ENCODE assay signal across 10 mouse cellular contexts in genomic region chr9:35166798-35167635, GRCm38 (mm10). TPM values are rescaled to one million over a fixed set of nuclear protein-coding genes. Genes with fewer than 3 reads are reported as not detected.
DNase-seq lines count a peak whose midpoint lies in the region; ATAC-seq lines count a peak whose summit lies in the region.
"Had no signal": no experiment of that assay in that cellular context is flagged by ENCODE, and none has a peak within 500 bp of the region (broad histone marks: within the 10 kb centered on the region; RNA-seq: fewer than 3 reads in every experiment).

No protein-coding gene starts in this region.

- no peak overlapping the region for H3K4me3 ChIP-seq in neural tube, embryonic 12.5 days
- no peak overlapping the region for H3K4me3 ChIP-seq in hindbrain, embryonic 15.5 days
- no peak overlapping the region for H3K4me3 ChIP-seq in liver, embryonic 13.5 days (replicated peaks)

- no peak overlapping the region for H3K9ac ChIP-seq in neural tube, embryonic 12.5 days
- no peak overlapping the region for H3K9ac ChIP-seq in hindbrain, embryonic 15.5 days
- H3K9ac ChIP-seq in liver, embryonic 13.5 days, result no peak overlapping the region

- H3K9me3 ChIP-seq in neural tube, embryonic 12.5 days, result no peaks in the 10 kb centered on the region
- no peaks in the 10 kb centered on the region for H3K9me3 ChIP-seq in hindbrain, embryonic 15.5 days
- H3K9me3 ChIP-seq in liver, embryonic 13.5 days (replicated peaks), result no peaks in the 10 kb centered on the region

- H3K27me3 ChIP-seq in neural tube, embryonic 12.5 days (replicated peaks), result no peaks in the 10 kb centered on the region
- no peaks in the 10 kb centered on the region for H3K27me3 ChIP-seq in hindbrain, embryonic 15.5 days
- no peaks in the 10 kb centered on the region for H3K27me3 ChIP-seq in liver, embryonic 13.5 days

- WGBS in neural tube, embryonic 12.5 days, result 23% methylated on average over 9 of the region's 9 CpGs
- 21% methylated on average over 9 of the region's 9 CpGs for WGBS in hindbrain, embryonic 15.5 days
- 63% methylated on average over 9 of the region's 9 CpGs for WGBS in liver, embryonic 13.5 days (ENCODE audit: insufficient replicate concordance)

- no peak for DNase-seq in neural tube, embryonic 10.5 days (ENCODE audit: extremely low spot score, low spot score)
- DNase-seq in liver, embryonic 13.5 days, result no peak
- DNase-seq in left cerebral cortex, postnatal 36 days (ENCODE audit: low spot score in 2 of 2), result no peak
- DNase-seq in gastrocnemius, postnatal 10 days, result no peak
- no peak for DNase-seq in layer of hippocampus, postnatal 25 days (ENCODE audit: extremely low spot score in 1 of 2, low spot score in 1 of 2)
- DNase-seq: adrenal gland, postnatal 25 days; gastrocnemius, postnatal 36 days had no signal

- peaks cover 9% of the 10 kb centered on the region; the same call in 1 of the 2 replicates for H3K4me1 ChIP-seq in neural tube, embryonic 12.5 days
- 0 out of 2 replicates have a peak, but pooled peaks cover 3% of the 10 kb centered on the region for H3K4me1 ChIP-seq in hindbrain, embryonic 15.5 days (replicated peaks)
- H3K4me1 ChIP-seq in liver, embryonic 13.5 days (replicated peaks), result peaks cover 17% of the 10 kb centered on the region

- ATAC-seq in neural tube, embryonic 12.5 days (ENCODE audit: low FRiP score, low read depth), result peak; percentile 65
- 0 out of 2 replicates have a peak, but pooled peaks have one; percentile 52 for ATAC-seq in hindbrain, embryonic 15.5 days (ENCODE audit: low FRiP score, low read depth)
- no peak for ATAC-seq in liver, embryonic 13.5 days (ENCODE audit: low read depth)
- ATAC-seq in megakaryocyte, adult 5-6 weeks (ENCODE audit: poor library complexity, severe bottlenecking), result no peak

- peaks cover 13% of the 10 kb centered on the region for H3K36me3 ChIP-seq in neural tube, embryonic 12.5 days
- H3K36me3 ChIP-seq in hindbrain, embryonic 15.5 days, result peaks cover 12% of the 10 kb centered on the region
- peaks cover 48% of the 10 kb centered on the region for H3K36me3 ChIP-seq in liver, embryonic 13.5 days

- intact Hi-C loops in left cerebral cortex, postnatal 36 days (cut with DNase I), result loop anchor here (2.0 to 10.0 kb wide), 3 partner anchors 136 to 1902 kb away; no protein-coding TSS in a partner anchor

- H3K4me2 ChIP-seq in neural tube, embryonic 12.5 days (replicated peaks), result peak overlapping the region; percentile 18; the same call in 1 of the 2 replicates
- H3K4me2 ChIP-seq in hindbrain, embryonic 15.5 days, result no peak overlapping the region
- H3K4me2 ChIP-seq in liver, embryonic 13.5 days, result no peak overlapping the region

- no peak overlapping the region for H3K27ac ChIP-seq in neural tube, embryonic 12.5 days
- no peak overlapping the region for H3K27ac ChIP-seq in hindbrain, embryonic 15.5 days (replicated peaks)
- peak overlapping the region; percentile 45 for H3K27ac ChIP-seq in liver, embryonic 13.5 days

RNA-seq across cellular contexts. Expression of gene Dcps, which starts 8.8 kb away (rescaled TPM):
- polyA plus RNA-seq in neural tube, embryonic 12.5 days (2016; fragmentation: Nextera tagmentation; extraction: Ambion mirVana), result 71.7 and 83.2 TPM in 2 replicates
- polyA plus RNA-seq in hindbrain, embryonic 15.5 days (2015; fragmentation: Nextera tagmentation; extraction: Ambion mirVana), result 70.9 and 71.9 TPM in 2 replicates
- 58.6 and 62.9 TPM in 2 replicates for polyA plus RNA-seq in liver, embryonic 13.5 days (2015; fragmentation: Nextera tagmentation; extraction: Ambion mirVana)
- 10 to 100 TPM; 16.4 to 16.7 TPM for total RNA-seq in left cerebral cortex, postnatal 36 days (2021)
- 32.2 and 41.6 TPM in 2 replicates for total RNA-seq in megakaryocyte, adult 5-6 weeks (2015)
- total RNA-seq in megakaryocyte, adult 5-6 weeks (2017), result 33.7 and 38.0 TPM in 2 replicates
- 10 to 100 TPM; 11.2 TPM for total RNA-seq in gastrocnemius, postnatal 10 days (2021)
- 10 to 100 TPM; 19.2 to 21.5 TPM for total RNA-seq in layer of hippocampus, postnatal 25 days (2021)

RNA-seq across cellular contexts. Expression of gene Srpr, which starts 33.0 kb away (rescaled TPM):
- 78.0 and 79.1 TPM in 2 replicates for polyA plus RNA-seq in neural tube, embryonic 12.5 days (2016; fragmentation: Nextera tagmentation; extraction: Ambion mirVana)
- polyA plus RNA-seq in hindbrain, embryonic 15.5 days (2015; fragmentation: Nextera tagmentation; extraction: Ambion mirVana), result 62.3 and 69.1 TPM in 2 replicates
- 61.6 and 70.1 TPM in 2 replicates for polyA plus RNA-seq in liver, embryonic 13.5 days (2015; fragmentation: Nextera tagmentation; extraction: Ambion mirVana)
- total RNA-seq in left cerebral cortex, postnatal 36 days (2021), result 10 to 100 TPM; 61.3 to 65.0 TPM
- total RNA-seq in megakaryocyte, adult 5-6 weeks (2015), result 54.9 and 56.3 TPM in 2 replicates
- 42.6 and 72.8 TPM in 2 replicates for total RNA-seq in megakaryocyte, adult 5-6 weeks (2017)
- total RNA-seq in gastrocnemius, postnatal 10 days (2021), result 100 to 1,000 TPM; 171 to 172 TPM
- 10 to 100 TPM; 62.3 to 63.3 TPM for total RNA-seq in layer of hippocampus, postnatal 25 days (2021)

RNA-seq across cellular contexts. Expression of gene Tirap, which starts 33.1 kb away (rescaled TPM):
- 9.7 and 10.5 TPM in 2 replicates for polyA plus RNA-seq in neural tube, embryonic 12.5 days (2016; fragmentation: Nextera tagmentation; extraction: Ambion mirVana)
- 5.9 and 6.1 TPM in 2 replicates for polyA plus RNA-seq in hindbrain, embryonic 15.5 days (2015; fragmentation: Nextera tagmentation; extraction: Ambion mirVana)
- polyA plus RNA-seq in liver, embryonic 13.5 days (2015; fragmentation: Nextera tagmentation; extraction: Ambion mirVana), result 5.8 and 6.3 TPM in 2 replicates
- total RNA-seq in left cerebral cortex, postnatal 36 days (2021), result 1 to 10 TPM; 1.6 to 2.4 TPM
- total RNA-seq in megakaryocyte, adult 5-6 weeks (2015), result 11.1 and 12.8 TPM in 2 replicates
- 17.5 and 20.2 TPM in 2 replicates for total RNA-seq in megakaryocyte, adult 5-6 weeks (2017)
- 10 to 100 TPM; 17.1 to 18.4 TPM for total RNA-seq in gastrocnemius, postnatal 10 days (2021)
- 1 to 10 TPM; 1.5 to 2.2 TPM for total RNA-seq in layer of hippocampus, postnatal 25 days (2021)

RNA-seq across cellular contexts. Expression of gene Foxred1, which starts 43.8 kb away (rescaled TPM):
- polyA plus RNA-seq in neural tube, embryonic 12.5 days (2016; fragmentation: Nextera tagmentation; extraction: Ambion mirVana), result 49.2 and 50.1 TPM in 2 replicates
- 48.1 and 54.4 TPM in 2 replicates for polyA plus RNA-seq in hindbrain, embryonic 15.5 days (2015; fragmentation: Nextera tagmentation; extraction: Ambion mirVana)
- polyA plus RNA-seq in liver, embryonic 13.5 days (2015; fragmentation: Nextera tagmentation; extraction: Ambion mirVana), result 30.2 and 31.4 TPM in 2 replicates
- total RNA-seq in left cerebral cortex, postnatal 36 days (2021), result 10 to 100 TPM; 32.4 to 41.2 TPM
- 9.7 and 11.2 TPM in 2 replicates for total RNA-seq in megakaryocyte, adult 5-6 weeks (2015)
- total RNA-seq in megakaryocyte, adult 5-6 weeks (2017), result 26.9 and 28.5 TPM in 2 replicates
- 10 to 100 TPM; 34.8 to 41.1 TPM for total RNA-seq in gastrocnemius, postnatal 10 days (2021)
- 10 to 100 TPM; 34.3 to 34.5 TPM for total RNA-seq in layer of hippocampus, postnatal 25 days (2021)

RNA-seq across cellular contexts. Expression of gene St3gal4, which starts 47.9 kb away (rescaled TPM):
- 11.5 and 11.8 TPM in 2 replicates for polyA plus RNA-seq in neural tube, embryonic 12.5 days (2016; fragmentation: Nextera tagmentation; extraction: Ambion mirVana)
- polyA plus RNA-seq in hindbrain, embryonic 15.5 days (2015; fragmentation: Nextera tagmentation; extraction: Ambion mirVana), result 13.1 and 15.1 TPM in 2 replicates
- 24.1 and 26.1 TPM in 2 replicates for polyA plus RNA-seq in liver, embryonic 13.5 days (2015; fragmentation: Nextera tagmentation; extraction: Ambion mirVana)
- 10 to 100 TPM; 26.3 to 26.4 TPM for total RNA-seq in left cerebral cortex, postnatal 36 days (2021)
- 53.1 and 53.4 TPM in 2 replicates for total RNA-seq in megakaryocyte, adult 5-6 weeks (2015)
- total RNA-seq in megakaryocyte, adult 5-6 weeks (2017), result 49.6 and 57.4 TPM in 2 replicates
- total RNA-seq in gastrocnemius, postnatal 10 days (2021), result 10 to 100 TPM; 12.7 to 13.1 TPM
- total RNA-seq in layer of hippocampus, postnatal 25 days (2021), result 10 to 100 TPM; 23.9 to 24.5 TPM

Comparison
In these comparisons a context has a peak if more than half of its experiments do, and no peak if none do; other contexts are left out.
1. ATAC-seq: peak in neural tube, embryonic 12.5 days (single experiment) and hindbrain, embryonic 15.5 days (single experiment); none in liver, embryonic 13.5 days (single experiment) and megakaryocyte, adult 5-6 weeks (single experiment).